Mouse (Mus musculus): ENCODE data around the gene Lrrc8e. TPM values are rescaled to one million over a fixed set of nuclear protein-coding genes. Genes with fewer than 3 reads are reported as not detected.

Gene Lrrc8e
- polyA plus RNA-seq, 1 experiment, result 1.7 TPM

GRCm38 (mm10) chr8:4192807-4193587 is 33.6 kb upstream of the Lrrc8e start:
- no peak for TF ChIP-seq MAX (IDR thresholded peaks at IDR 0.05)
- TF ChIP-seq CEBPB (IDR thresholded peaks at IDR 0.05; ENCODE audit: low read depth), result no peak
- peak; percentile 79 for TF ChIP-seq CTCF (IDR thresholded peaks at IDR 0.05; ENCODE audit: control insufficient read depth, insufficient read depth, insufficient read length)
- Histone ChIP-seq H3ac (ENCODE audit: control insufficient read depth, insufficient read length, low read depth) (no peak overlapping the region), H3K79me2 (ENCODE audit: control insufficient read depth, insufficient read depth) (no peaks in the 10 kb centered on the region), H3K27me3 (ENCODE audit: control insufficient read depth, insufficient read depth, insufficient read length) (no peaks in the 10 kb centered on the region), H3K4me3 (ENCODE audit: insufficient read depth, poor library complexity, severe bottlenecking) (no peak overlapping the region), H3K36me3 (ENCODE audit: control insufficient read depth, insufficient read depth) (no peaks in the 10 kb centered on the region), H3K79me3 (ENCODE audit: low read depth) (no peaks in the 10 kb centered on the region)

- no peak for TF ChIP-seq USF1 (IDR thresholded peaks at IDR 0.05; ENCODE audit: low read depth)
- TF ChIP-seq MYOD1 (IDR thresholded peaks at IDR 0.05; ENCODE audit: control insufficient read depth, insufficient read length, low read depth), result no peak
- no peak for TF ChIP-seq MYOG (IDR thresholded peaks at IDR 0.05; ENCODE audit: control insufficient read depth, extremely low read depth, insufficient read length)
- no peak for TF ChIP-seq FOSL1 (IDR thresholded peaks at IDR 0.05; ENCODE audit: insufficient read depth, low read length, poor library complexity, severe bottlenecking)
- no peak for TF ChIP-seq CEBPB (IDR thresholded peaks at IDR 0.05; ENCODE audit: low read depth)
- TF ChIP-seq CTCF (IDR thresholded peaks at IDR 0.05; ENCODE audit: control insufficient read depth, insufficient read depth, insufficient read length), result no peak
- no peak for TF ChIP-seq MAX (IDR thresholded peaks at IDR 0.05)
- Histone ChIP-seq H3K36me3 (ENCODE audit: control insufficient read depth, insufficient read depth) (no peaks in the 10 kb centered on the region), H3K79me2 (ENCODE audit: control insufficient read depth, insufficient read depth) (no peaks in the 10 kb centered on the region), H3K27me3 (ENCODE audit: control insufficient read depth, insufficient read depth, insufficient read length) (no peaks in the 10 kb centered on the region), H3K4me3 (ENCODE audit: insufficient read depth, poor library complexity, severe bottlenecking) (no peak overlapping the region), H3ac (ENCODE audit: control insufficient read depth, insufficient read length, low read depth) (no peak overlapping the region), H3K79me3 (ENCODE audit: low read depth) (no peaks in the 10 kb centered on the region)
Measured at GRCm38 (mm10) chr8:4193588-4193894, 33.1 kb upstream of the Lrrc8e start.

- no peak overlapping the region for H3ac ChIP-seq (ENCODE audit: control insufficient read depth, insufficient read length, low read depth)
- no peaks in the 10 kb centered on the region for H3K79me2 ChIP-seq (ENCODE audit: control insufficient read depth, insufficient read depth)
- no peaks in the 10 kb centered on the region for H3K36me3 ChIP-seq (ENCODE audit: control insufficient read depth, insufficient read depth)
- H3K79me3 ChIP-seq (ENCODE audit: low read depth), result no peaks in the 10 kb centered on the region
- TF ChIP-seq USF1 (IDR thresholded peaks at IDR 0.05; ENCODE audit: low read depth), result no peak
- TF ChIP-seq FOSL1 (IDR thresholded peaks at IDR 0.05; ENCODE audit: insufficient read depth, low read length, poor library complexity, severe bottlenecking), result no peak
- no peak for TF ChIP-seq CTCF (IDR thresholded peaks at IDR 0.05; ENCODE audit: control insufficient read depth, insufficient read depth, insufficient read length)
- no peak for TF ChIP-seq MYOD1 (IDR thresholded peaks at IDR 0.05; ENCODE audit: control insufficient read depth, insufficient read length, low read depth)
- no peak for TF ChIP-seq CEBPB (IDR thresholded peaks at IDR 0.05; ENCODE audit: low read depth)
- no peak for TF ChIP-seq MAX (IDR thresholded peaks at IDR 0.05)
- TF ChIP-seq MYOG (IDR thresholded peaks at IDR 0.05; ENCODE audit: control insufficient read depth, extremely low read depth, insufficient read length), result no peak
- H3K4me3 ChIP-seq (ENCODE audit: insufficient read depth, poor library complexity, severe bottlenecking), result no peak overlapping the region
- H3K27me3 ChIP-seq (ENCODE audit: control insufficient read depth, insufficient read depth, insufficient read length), result no peaks in the 10 kb centered on the region
Measured at GRCm38 (mm10) chr8:4201321-4201720, 25.3 kb upstream of the Lrrc8e start.

- Histone ChIP-seq H3K4me3 (ENCODE audit: insufficient read depth, poor library complexity, severe bottlenecking) (no peak overlapping the region), H3K79me3 (ENCODE audit: low read depth) (no peaks in the 10 kb centered on the region), H3K79me2 (ENCODE audit: control insufficient read depth, insufficient read depth) (no peaks in the 10 kb centered on the region), H3K36me3 (ENCODE audit: control insufficient read depth, insufficient read depth) (no peaks in the 10 kb centered on the region), H3ac (ENCODE audit: control insufficient read depth, insufficient read length, low read depth) (no peak overlapping the region), H3K27me3 (ENCODE audit: control insufficient read depth, insufficient read depth, insufficient read length) (no peaks in the 10 kb centered on the region)
- TF ChIP-seq MYOG (IDR thresholded peaks at IDR 0.05; ENCODE audit: control insufficient read depth, extremely low read depth, insufficient read length) (no peak), FOSL1 (IDR thresholded peaks at IDR 0.05; ENCODE audit: insufficient read depth, low read length, poor library complexity, severe bottlenecking) (no peak)
Measured at GRCm38 (mm10) chr8:4205246-4206123, 21.1 kb upstream of the Lrrc8e start.

GRCm38 (mm10) chr8:4206182-4207015 is 20.2 kb upstream of the Lrrc8e start:
- TF ChIP-seq MYOG (IDR thresholded peaks at IDR 0.05; ENCODE audit: control insufficient read depth, extremely low read depth, insufficient read length), result no peak
- TF ChIP-seq MYOD1 (IDR thresholded peaks at IDR 0.05; ENCODE audit: control insufficient read depth, insufficient read length, low read depth), result no peak
- TF ChIP-seq FOSL1 (IDR thresholded peaks at IDR 0.05; ENCODE audit: insufficient read depth, low read length, poor library complexity, severe bottlenecking), result no peak
- TF ChIP-seq CTCF (IDR thresholded peaks at IDR 0.05; ENCODE audit: control insufficient read depth, insufficient read depth, insufficient read length), result no peak
- TF ChIP-seq CEBPB (IDR thresholded peaks at IDR 0.05; ENCODE audit: low read depth), result no peak
- no peak for TF ChIP-seq MAX (IDR thresholded peaks at IDR 0.05)
- TF ChIP-seq USF1 (IDR thresholded peaks at IDR 0.05; ENCODE audit: low read depth), result no peak

More at GRCm38 (mm10) chr8:4206182-4207015, 20.2 kb upstream of the Lrrc8e start:
- Histone ChIP-seq H3K79me2 (ENCODE audit: control insufficient read depth, insufficient read depth) (no peaks in the 10 kb centered on the region), H3K79me3 (ENCODE audit: low read depth) (no peaks in the 10 kb centered on the region), H3ac (ENCODE audit: control insufficient read depth, insufficient read length, low read depth) (no peak overlapping the region), H3K36me3 (ENCODE audit: control insufficient read depth, insufficient read depth) (no peaks in the 10 kb centered on the region), H3K4me3 (ENCODE audit: insufficient read depth, poor library complexity, severe bottlenecking) (no peak overlapping the region), H3K27me3 (ENCODE audit: control insufficient read depth, insufficient read depth, insufficient read length) (no peaks in the 10 kb centered on the region)

All from C2C12 (cell line).